Mouse (Mus musculus) megakaryocyte, embryonic 14.5 days (primary cell): ENCODE data around the gene Erfe. TPM values are rescaled to one million over a fixed set of nuclear protein-coding genes. Genes with fewer than 3 reads are reported as not detected.

Experiments used
- H3K27me3 ChIP-seq: replicated peaks from 2 replicates; pipeline ENCODE3; 2012; ENCODE audit warnings: inconsistent platforms
- H3K36me3 ChIP-seq: replicated peaks from 2 replicates; pipeline ENCODE3; 2012; ENCODE audit warnings: low read length, inconsistent platforms, mixed read lengths
- H3K4me1 ChIP-seq: 2 replicates; pipeline ENCODE4 v1.6.1; 2012; ENCODE audit warnings: inconsistent platforms
- H3K4me3 ChIP-seq: replicated peaks from 2 replicates; pipeline ENCODE3; 2012; ENCODE audit warnings: moderate library complexity, mild to moderate bottlenecking, inconsistent platforms
- H3K9me3 ChIP-seq: 2 replicates; pipeline ENCODE4 v1.6.1; 2012; ENCODE audit warnings: inconsistent platforms
- FLI1 ChIP-seq: IDR thresholded peaks from 2 replicates; pipeline ENCODE4 v1.6.1; 2012; ENCODE audit warnings: low read length, inconsistent platforms, mixed read lengths
- GATA1 ChIP-seq: IDR thresholded peaks from 3 replicates; pipeline ENCODE4 v1.6.1; 2012; ENCODE audit warnings: mixed read lengths, low read length, inconsistent platforms, borderline replicate concordance
- polyA plus RNA-seq: library from polyadenylated mRNA; stranded (reverse); fragments of >175 nt; gene quantifications from 2 replicates; pipeline ENCODE4 v1.2.3, GENCODE M21; 2012; ENCODE audit warnings: low replicate concordance; ENCODE audit not compliant: insufficient read depth

Gene Erfe
- polyA plus RNA-seq, 1 experiment = 0.04 TPM

DNA sequence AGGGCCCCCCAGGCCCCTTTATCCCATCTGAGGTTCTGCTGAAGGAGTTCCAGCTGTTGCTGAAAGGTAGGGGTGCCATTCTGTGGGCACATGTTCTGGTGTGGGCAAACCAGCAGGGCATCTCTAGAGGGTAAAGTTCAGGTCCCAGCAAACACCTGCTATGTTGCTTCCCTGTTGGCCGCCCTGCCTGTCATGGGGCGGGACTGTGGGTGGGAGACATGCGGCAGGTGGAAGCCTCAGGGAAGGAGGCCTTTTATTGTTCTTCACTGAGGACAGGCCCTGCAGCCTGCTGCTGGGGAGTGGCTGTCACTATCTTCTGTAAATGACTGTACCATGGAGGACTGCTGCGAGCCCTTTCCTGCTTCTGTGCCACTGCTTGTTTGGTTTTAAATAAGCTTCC, 3.2 kb downstream of the Erfe start:
- peaks cover 64% of the 10 kb centered on the region for H3K36me3 ChIP-seq
- H3K4me1 ChIP-seq = peaks cover 20% of the 10 kb centered on the region
- H3K4me3 ChIP-seq = no peak overlapping the region

GRCm38 (mm10) chr1:91370055-91370454, 3.8 kb downstream of the Erfe start:
- TF ChIP-seq FLI1 = no peak
- no peak for TF ChIP-seq GATA1
- Histone ChIP-seq H3K27me3 (peaks cover 27% of the 10 kb centered on the region), H3K36me3 (peaks cover 68% of the 10 kb centered on the region), H3K9me3 (peaks cover 2% of the 10 kb centered on the region), H3K4me3 (no peak overlapping the region), H3K4me1 (peaks cover 20% of the 10 kb centered on the region)

More for the DNA sequence above, 3.2 kb downstream of the Erfe start:
- peaks cover 33% of the 10 kb centered on the region for H3K27me3 ChIP-seq
- peaks cover 8% of the 10 kb centered on the region for H3K9me3 ChIP-seq
- no peak for TF ChIP-seq FLI1
- TF ChIP-seq GATA1 = no peak

GRCm38 (mm10) chr1:91373414-91373835, 7.2 kb downstream of the Erfe start:
- TF ChIP-seq GATA1 = no peak
- no peak for TF ChIP-seq FLI1
- Histone ChIP-seq H3K36me3 (peaks cover 99% of the 10 kb centered on the region), H3K27me3 (peaks cover 1% of the 10 kb centered on the region), H3K4me1 (0 out of 2 replicates have a peak, but pooled peaks cover 3% of the 10 kb centered on the region), H3K9me3 (no peaks in the 10 kb centered on the region), H3K4me3 (no peak overlapping the region)

DNA sequence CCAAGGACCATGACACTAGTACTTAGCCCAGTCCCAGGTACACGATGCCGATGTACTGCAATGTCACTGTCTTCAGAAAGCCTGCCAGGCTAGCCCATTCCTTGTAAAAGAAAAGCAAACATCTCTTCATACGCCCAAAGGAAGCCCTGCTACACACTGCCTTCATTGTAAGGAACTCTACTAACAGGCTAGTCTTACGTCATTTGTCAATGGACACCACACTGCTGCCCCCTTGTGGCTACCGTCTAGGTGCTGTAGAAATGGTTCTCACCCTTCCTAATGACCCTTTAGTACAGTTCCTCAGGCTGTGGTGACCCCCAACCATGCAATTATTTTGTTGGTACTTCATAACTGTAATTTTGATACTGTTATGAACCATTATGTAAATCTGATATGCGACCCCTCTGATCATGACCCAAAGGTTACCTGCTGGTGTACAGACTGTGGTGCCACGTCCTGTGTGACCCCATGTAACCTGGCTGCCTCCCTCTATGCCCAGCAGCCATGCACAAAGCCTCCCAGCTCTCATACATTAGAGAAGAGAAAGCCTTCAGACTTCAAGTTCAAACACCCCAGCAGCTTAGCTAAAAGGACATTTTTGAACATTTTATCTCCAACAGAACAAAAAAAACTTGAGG, 14.3 kb downstream of the Erfe start:
- Histone ChIP-seq H3K36me3 (peaks cover 96% of the 10 kb centered on the region), H3K4me3 (no peak overlapping the region)

GRCm38 (mm10) chr1:91381091-91381471, 14.9 kb downstream of the Erfe start:
- H3K36me3 ChIP-seq = peaks cover 96% of the 10 kb centered on the region

More for the DNA sequence above, 14.3 kb downstream of the Erfe start:
- H3K27me3 ChIP-seq = no peaks in the 10 kb centered on the region
- no peak for TF ChIP-seq FLI1
- TF ChIP-seq GATA1 = no peak
- peaks cover 8% of the 10 kb centered on the region for H3K4me1 ChIP-seq
- H3K9me3 ChIP-seq = no peaks in the 10 kb centered on the region

DNA sequence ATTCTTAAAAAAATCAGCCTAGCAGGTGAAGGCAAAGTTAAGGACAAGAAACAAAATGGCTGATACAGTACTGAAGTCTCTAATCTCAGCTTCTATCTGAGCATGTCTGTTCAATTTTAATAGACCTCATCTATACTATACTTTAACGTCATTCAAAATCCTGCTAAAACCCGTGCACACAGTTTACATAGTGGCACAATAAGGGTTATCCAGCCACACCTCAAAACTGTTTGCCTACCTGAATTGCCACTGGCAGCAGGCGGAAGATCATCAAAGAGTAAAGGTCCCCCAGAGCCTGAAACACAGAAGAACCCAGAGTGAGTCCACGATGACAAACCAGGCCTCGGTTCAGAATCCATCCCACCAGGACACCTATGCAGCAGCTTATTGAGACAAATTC, 24.1 kb downstream of the Erfe start:
- peaks cover 41% of the 10 kb centered on the region for H3K4me1 ChIP-seq
- H3K36me3 ChIP-seq = peaks cover 96% of the 10 kb centered on the region
- no peaks in the 10 kb centered on the region for H3K9me3 ChIP-seq
- no peak for TF ChIP-seq FLI1
- TF ChIP-seq GATA1 = no peak
- no peak overlapping the region for H3K4me3 ChIP-seq
- no peaks in the 10 kb centered on the region for H3K27me3 ChIP-seq

More at GRCm38 (mm10) chr1:91381091-91381471, 14.9 kb downstream of the Erfe start:
- H3K4me1 ChIP-seq = peaks cover 5% of the 10 kb centered on the region
- H3K4me3 ChIP-seq = no peak overlapping the region
- H3K9me3 ChIP-seq = no peaks in the 10 kb centered on the region
- no peaks in the 10 kb centered on the region for H3K27me3 ChIP-seq
- no peak for TF ChIP-seq GATA1

- peaks cover 41% of the 10 kb centered on the region for H3K4me1 ChIP-seq
- H3K27me3 ChIP-seq = no peaks in the 10 kb centered on the region
- TF ChIP-seq FLI1 (no peak), GATA1 (no peak)
- H3K36me3 ChIP-seq = peaks cover 46% of the 10 kb centered on the region
- H3K9me3 ChIP-seq = peaks cover 9% of the 10 kb centered on the region
- H3K4me3 ChIP-seq = peak overlapping the region; percentile 93
Observed at GRCm38 (mm10) chr1:91397927-91398259, 31.7 kb downstream of the Erfe start.

- TF ChIP-seq FLI1 = no peak
- no peak for TF ChIP-seq GATA1
- Histone ChIP-seq H3K36me3 (peaks cover 41% of the 10 kb centered on the region), H3K4me3 (peak within 1 kb of the TSS; percentile 93), H3K4me1 (peaks cover 38% of the 10 kb centered on the region), H3K27me3 (peaks cover 2% of the 10 kb centered on the region), H3K9me3 (peaks cover 9% of the 10 kb centered on the region)
Observed at GRCm38 (mm10) chr1:91398260-91399062, 32.2 kb downstream of the Erfe start, which contains the start of gene Ilkap. Ilkap (minus strand) TSS chr1:91398815.

DNA sequence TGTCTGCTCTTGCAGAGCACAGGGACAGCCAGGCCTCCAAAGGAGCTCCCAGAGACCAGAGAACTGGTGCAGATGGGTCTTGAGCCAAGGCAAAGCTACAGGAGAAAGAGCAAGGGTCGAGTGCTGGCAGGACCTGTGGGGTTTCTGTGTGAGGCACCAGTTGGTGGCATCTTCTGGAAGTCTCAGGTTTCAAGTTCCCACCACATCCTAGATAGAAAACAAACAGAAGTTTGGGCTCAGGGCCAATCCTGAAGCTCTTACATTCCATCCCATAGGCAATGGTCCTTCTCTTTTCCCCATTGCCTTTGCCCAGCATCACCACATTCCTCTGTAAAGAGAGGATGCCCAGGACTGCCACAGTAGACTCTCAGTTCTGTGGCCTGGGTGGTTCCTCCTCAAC, 38.7 kb downstream of the Erfe start:
- Histone ChIP-seq H3K9me3 (peaks cover 4% of the 10 kb centered on the region), H3K27me3 (peaks cover 29% of the 10 kb centered on the region), H3K4me1 (peaks cover 26% of the 10 kb centered on the region), H3K4me3 (no peak overlapping the region), H3K36me3 (no peaks in the 10 kb centered on the region)
- TF ChIP-seq GATA1 (no peak), FLI1 (no peak)

GRCm38 (mm10) chr1:91405406-91406169, 39.4 kb downstream of the Erfe start:
- Histone ChIP-seq H3K4me1 (peaks cover 26% of the 10 kb centered on the region), H3K27me3 (peaks cover 29% of the 10 kb centered on the region), H3K4me3 (peak overlapping the region; percentile 76), H3K9me3 (no peaks in the 10 kb centered on the region), H3K36me3 (peaks cover 4% of the 10 kb centered on the region)
- TF ChIP-seq FLI1 (no peak), GATA1 (no peak)
